Mouse (Mus musculus) intestine, embryonic 14.5 days (tissue): ENCODE results near the gene Kat14. TPM values are rescaled to one million over a fixed set of nuclear protein-coding genes. Genes with fewer than 3 reads are reported as not detected.
A peak's percentile ranks its signal among the peaks of the same experiment; 100 is the strongest.

ENCODE experiments used
- ATAC-seq: fragments of 200-750 bp; cut with Nextera tagmentation; replicated peaks from 2 replicates; pipeline ENCODE4 v1.8.0; 2017; ENCODE audit warnings: low read depth, moderate number of reproducible peaks, moderate TSS enrichment, moderate library complexity; ENCODE audit not compliant: low FRiP score, low TSS enrichment
- DNase-seq: peaks from one replicate; pipeline ENCODE4 v3.0.0-alpha.2; 2018; ENCODE audit warnings: low spot score
- H3K27ac ChIP-seq: fragments of 300-500 bp; sonication (generic); 2 replicates; pipeline ENCODE4 v1.5.1; 2014; ENCODE audit warnings: low read depth, mild to moderate bottlenecking, control low read depth
- H3K27me3 ChIP-seq: fragments of 300-500 bp; sonication (generic); replicated peaks from 2 replicates; pipeline ENCODE4 v1.6.1; 2014; ENCODE audit warnings: low read length, control low read depth; ENCODE audit not compliant: control insufficient read depth, insufficient read depth
- H3K36me3 ChIP-seq: fragments of 300-500 bp; sonication (generic); 2 replicates; pipeline ENCODE4 v1.6.1; 2014; ENCODE audit warnings: low read length, control low read depth; ENCODE audit not compliant: control insufficient read depth, insufficient read depth
- H3K4me1 ChIP-seq: fragments of 300-500 bp; sonication (generic); replicated peaks from 2 replicates; pipeline ENCODE4 v1.6.1; 2014; ENCODE audit warnings: low read length, control low read depth, mixed read lengths; ENCODE audit not compliant: control insufficient read depth, insufficient read depth
- H3K4me2 ChIP-seq: fragments of 300-500 bp; sonication (generic); 2 replicates; pipeline ENCODE4 v1.6.1; 2014; ENCODE audit warnings: low read length
- H3K4me3 ChIP-seq: fragments of 300-500 bp; sonication (generic); 2 replicates; pipeline ENCODE4 v1.5.1; 2014; ENCODE audit warnings: low read depth, low read length, control low read depth, mixed read lengths
- H3K9ac ChIP-seq: fragments of 300-500 bp; sonication (generic); 2 replicates; pipeline ENCODE4 v1.6.1; 2014; ENCODE audit warnings: mild to moderate bottlenecking, low read length
- H3K9me3 ChIP-seq: fragments of 300-500 bp; sonication (generic); 2 replicates; pipeline ENCODE4 v1.6.1; 2016; ENCODE audit warnings: low read length, control low read depth; ENCODE audit not compliant: control insufficient read depth
- WGBS: fragments of 180-500 bp; shearing (Covaris S2); extraction: QIAGEN DNeasy Blood & Tissue Kit; methylation state at CpG from one replicate; pipeline ENCODE4 v1.1.7; 2014; 5-methylcytosine and 5-hydroxymethylcytosine counted together
- polyA plus RNA-seq: library from polyadenylated mRNA; unstranded; fragments of >200 nt; fragmentation: Nextera tagmentation; extraction: Ambion mirVana; gene quantifications from 2 replicates; pipeline ENCODE4 v1.2.1, GENCODE M21; 2014

The Kat14 gene
- polyA plus RNA-seq = 43.8 and 43.9 TPM in 2 replicates

DNA sequence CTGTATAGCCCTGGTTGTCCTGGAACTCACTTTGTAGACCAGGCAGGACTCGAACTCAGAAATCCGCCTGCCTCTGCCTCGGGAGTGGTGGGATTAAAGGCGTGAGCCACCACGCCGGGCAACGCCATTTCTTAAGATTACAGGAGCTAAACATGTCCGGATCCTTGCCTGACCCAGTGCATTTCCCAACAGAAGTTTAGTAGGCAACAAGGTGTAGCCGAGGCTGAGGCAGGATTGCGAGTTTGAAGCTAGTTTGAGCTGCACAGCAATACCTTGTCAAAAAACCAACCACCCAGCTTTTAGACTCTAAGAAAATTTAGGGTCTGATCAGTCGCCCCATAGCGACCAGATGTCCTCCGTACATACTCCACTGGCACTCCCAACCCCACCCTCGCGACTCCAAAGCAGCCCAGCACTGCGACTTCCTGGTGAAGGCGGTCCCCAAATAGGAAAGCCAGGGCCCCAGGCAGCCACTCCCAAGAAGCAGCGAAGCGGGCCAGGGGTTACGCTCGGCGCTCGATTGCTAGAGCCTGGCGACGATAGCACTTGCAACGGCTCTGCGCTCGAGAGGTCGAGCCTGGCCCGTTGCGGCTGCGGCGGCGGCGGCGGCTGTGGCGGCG is at the start of gene Kat14, which contains the start of gene Pet117:
Gene Kat14 (plus strand): TSS at position 584 of the 620 bp plus-strand sequence.
Gene Pet117 (plus strand): TSS at position 597 of the 620 bp plus-strand sequence.
- Histone ChIP-seq H3K9ac (peak within 1 kb of the TSS; percentile 88), H3K9me3 (no peaks in the 10 kb centered on the region), H3K27me3 (no peaks in the 10 kb centered on the region), H3K4me3 (peak within 1 kb of the TSS; percentile 92), H3K4me2 (peak within 1 kb of the TSS; percentile 76), H3K36me3 (peaks cover 6% of the 10 kb centered on the region), H3K27ac (peak within 1 kb of the TSS; percentile 95), H3K4me1 (peaks cover 3% of the 10 kb centered on the region; the same call in 1 of the 2 replicates)
- DNase-seq (peak; percentile 98), ATAC-seq (peak; percentile 96)
- WGBS = 4% methylated on average over 38 of the region's 38 CpGs

- H3K27ac ChIP-seq = no peak overlapping the region
- H3K36me3 ChIP-seq = no peaks in the 10 kb centered on the region
- 61% methylated on average over 3 of the region's 3 CpGs for WGBS
- no peaks in the 10 kb centered on the region for H3K9me3 ChIP-seq
- no peaks in the 10 kb centered on the region for H3K4me1 ChIP-seq
- H3K9ac ChIP-seq = no peak overlapping the region
- no peak for ATAC-seq
- no peak overlapping the region for H3K4me2 ChIP-seq
- no peak overlapping the region for H3K4me3 ChIP-seq
- H3K27me3 ChIP-seq = peaks cover 11% of the 10 kb centered on the region
- DNase-seq = no peak
Observed at GRCm38 (mm10) chr2:144324218-144324617, 44.6 kb upstream of the Kat14 start.

GRCm38 (mm10) chr2:144329451-144329850 is 39.3 kb upstream of the Kat14 start:
- 5% methylated on average over 6 of the region's 10 CpGs for WGBS
- no peak for ATAC-seq

GRCm38 (mm10) chr2:144329937-144330336 is 38.8 kb upstream of the Kat14 start:
- H3K9ac ChIP-seq = no peak overlapping the region
- peaks cover 19% of the 10 kb centered on the region; the same call in 1 of the 2 replicates for H3K4me1 ChIP-seq
- no peaks in the 10 kb centered on the region for H3K36me3 ChIP-seq
- DNase-seq (peak; percentile 52), ATAC-seq (no peak)
- H3K9me3 ChIP-seq = no peaks in the 10 kb centered on the region
- H3K4me2 ChIP-seq = peak overlapping the region; percentile 99; the same call in 1 of the 2 replicates
- WGBS = 4% methylated on average over 10 of the region's 10 CpGs
- peak overlapping the region; percentile 50; the same call in 1 of the 2 replicates for H3K4me3 ChIP-seq
- peaks cover 68% of the 10 kb centered on the region for H3K27me3 ChIP-seq
- no peak overlapping the region for H3K27ac ChIP-seq

More at GRCm38 (mm10) chr2:144329451-144329850, 39.3 kb upstream of the Kat14 start:
- Histone ChIP-seq H3K27me3 (peaks cover 63% of the 10 kb centered on the region), H3K27ac (no peak overlapping the region), H3K4me2 (0 out of 2 replicates have a peak overlapping the region, but pooled peaks have one; percentile 15), H3K36me3 (no peaks in the 10 kb centered on the region), H3K4me3 (no peak overlapping the region), H3K4me1 (peaks cover 19% of the 10 kb centered on the region; the same call in 1 of the 2 replicates), H3K9ac (no peak overlapping the region), H3K9me3 (no peaks in the 10 kb centered on the region)
- no peak for DNase-seq

- H3K27ac ChIP-seq = no peak overlapping the region
- peak overlapping the region; percentile 50 for H3K4me3 ChIP-seq
- H3K9me3 ChIP-seq = no peaks in the 10 kb centered on the region
- ATAC-seq (peak; percentile 43; the same call in 1 of the 2 replicates), DNase-seq (peak; percentile 71)
- H3K4me2 ChIP-seq = peak overlapping the region; percentile 99
- 0 out of 2 replicates have a peak overlapping the region, but pooled peaks have one; percentile 14 for H3K9ac ChIP-seq
- no peaks in the 10 kb centered on the region for H3K36me3 ChIP-seq
- 1% methylated on average over 41 of the region's 41 CpGs for WGBS
- peaks cover 19% of the 10 kb centered on the region; the same call in 1 of the 2 replicates for H3K4me1 ChIP-seq
- peaks cover 73% of the 10 kb centered on the region for H3K27me3 ChIP-seq
Observed at GRCm38 (mm10) chr2:144330352-144330959, 38.3 kb upstream of the Kat14 start.

DNA sequence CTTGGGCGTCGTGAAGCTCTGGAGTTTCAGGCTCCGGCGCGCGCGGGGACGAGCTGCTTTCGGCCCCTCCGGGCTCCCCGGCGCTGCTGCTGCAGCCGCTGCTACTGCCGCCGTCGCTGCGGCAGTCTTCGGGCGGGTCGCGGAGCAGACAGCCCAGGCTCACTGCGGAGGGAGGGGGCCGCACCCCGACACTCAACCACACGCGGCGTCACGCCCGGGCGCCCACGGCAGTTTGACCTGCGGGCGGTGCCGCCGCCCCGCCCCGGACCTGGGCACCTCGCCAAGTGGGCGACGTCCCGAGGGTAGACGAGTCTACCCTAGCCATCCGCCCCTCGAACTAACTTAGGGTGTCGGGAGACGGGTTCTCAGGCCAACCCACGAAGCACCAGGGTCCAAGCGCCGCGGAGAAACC is 37.8 kb upstream of the Kat14 start:
- under 1% methylated on average over 50 of the region's 50 CpGs for WGBS

GRCm38 (mm10) chr2:144331401-144332302 is 37.1 kb upstream of the Kat14 start, which contains the start of gene Ovol2:
Ovol2 (minus strand) TSS chr2:144332146.
- Histone ChIP-seq H3K27ac (no peak within 1 kb of the TSS), H3K36me3 (no peaks in the 10 kb centered on the region), H3K4me2 (peak within 1 kb of the TSS; percentile 99), H3K4me3 (peak within 1 kb of the TSS; percentile 50), H3K9ac (0 out of 2 replicates have a peak within 1 kb of the TSS, but pooled peaks have one; percentile 14), H3K9me3 (no peaks in the 10 kb centered on the region), H3K4me1 (peaks cover 19% of the 10 kb centered on the region; the same call in 1 of the 2 replicates), H3K27me3 (peaks cover 76% of the 10 kb centered on the region)
- under 1% methylated on average over 62 of the region's 62 CpGs for WGBS
- ATAC-seq (peak; percentile 50), DNase-seq (peak; percentile 85)

More for the DNA sequence above, 37.8 kb upstream of the Kat14 start:
- Histone ChIP-seq H3K27me3 (peaks cover 76% of the 10 kb centered on the region), H3K9ac (0 out of 2 replicates have a peak overlapping the region, but pooled peaks have one; percentile 14), H3K27ac (no peak overlapping the region), H3K4me1 (peaks cover 19% of the 10 kb centered on the region; the same call in 1 of the 2 replicates), H3K36me3 (no peaks in the 10 kb centered on the region), H3K4me3 (peak overlapping the region; percentile 50), H3K4me2 (peak overlapping the region; percentile 99), H3K9me3 (no peaks in the 10 kb centered on the region)
- ATAC-seq = peak; percentile 40; the same call in 1 of the 2 replicates
- peak; percentile 69 for DNase-seq

- no peak for ATAC-seq
- no peak overlapping the region for H3K27ac ChIP-seq
- DNase-seq = no peak
- H3K4me1 ChIP-seq = peaks cover 19% of the 10 kb centered on the region; the same call in 1 of the 2 replicates
- H3K9me3 ChIP-seq = no peaks in the 10 kb centered on the region
- H3K27me3 ChIP-seq = peaks cover 76% of the 10 kb centered on the region
- peak overlapping the region; percentile 99 for H3K4me2 ChIP-seq
- peak overlapping the region; percentile 22; the same call in 1 of the 2 replicates for H3K4me3 ChIP-seq
- H3K9ac ChIP-seq = no peak overlapping the region
- no peaks in the 10 kb centered on the region for H3K36me3 ChIP-seq
- 6% methylated on average over 9 of the region's 9 CpGs for WGBS
Observed at GRCm38 (mm10) chr2:144332486-144332885, 36.3 kb upstream of the Kat14 start.
